In genomic region chr14:73122211-73122922, GRCm38 (mm10) we compare ENCODE assay signal across 16 mouse cellular contexts. TPM values are rescaled to one million over a fixed set of nuclear protein-coding genes. Genes with fewer than 3 reads are reported as not detected.
DNase-seq lines count a peak whose midpoint lies in the region; ATAC-seq and TF ChIP-seq lines count a peak whose summit lies in the region.
"Had no signal": no experiment of that assay in that cellular context is flagged by ENCODE, and none has a peak within 500 bp of the region (broad histone marks: within the 10 kb centered on the region; RNA-seq: fewer than 3 reads in every experiment).

No protein-coding gene starts in this region.

- no peak for DNase-seq in layer of hippocampus, adult 2 months (ENCODE audit: low spot score in 2 of 2)
- no peak for DNase-seq in layer of hippocampus, adult 9-10 months (ENCODE audit: low spot score)
- DNase-seq in 416B (ENCODE audit: low read depth) (peak; percentile 87), MEL-GATA-1-ER (ENCODE audit: extremely low read depth, low read depth) (peak; percentile 65)
- DNase-seq in left cerebral cortex, postnatal 36 days (ENCODE audit: low spot score in 2 of 2) = no peak
- DNase-seq in hindbrain, postnatal 0 days (ENCODE audit: low spot score) = no peak
- no peak for DNase-seq in kidney, postnatal 14 days
- DNase-seq: adrenal gland, postnatal 25 days; cerebellum, adult 11 months; embryo, embryonic 11 days; gastrocnemius, postnatal 10 days; retina, postnatal 1 day had no signal

- H3K27me3 ChIP-seq in megakaryocyte, embryonic 14.5 days (replicated peaks) = no peaks in the 10 kb centered on the region
- no peaks in the 10 kb centered on the region for H3K27me3 ChIP-seq in hindbrain, postnatal 0 days (ENCODE audit: insufficient read depth, low read length)
- H3K27me3 ChIP-seq: heart, embryonic 13.5 days; limb, embryonic 12.5 days had no signal

- H3K4me3 ChIP-seq in layer of hippocampus, adult 2 months = no peak overlapping the region
- peak overlapping the region; percentile 83 for H3K4me3 ChIP-seq in megakaryocyte, embryonic 14.5 days (replicated peaks)
- H3K4me3 ChIP-seq in hindbrain, postnatal 0 days (ENCODE audit: low read length) = no peak overlapping the region
- H3K4me3 ChIP-seq: heart, embryonic 13.5 days; limb, embryonic 12.5 days had no signal

- H3K4me2 ChIP-seq in hindbrain, postnatal 0 days (ENCODE audit: low read depth, low read length) = no peak overlapping the region
- H3K4me2 ChIP-seq: heart, embryonic 13.5 days; limb, embryonic 12.5 days had no signal

- H3K36me3 ChIP-seq in megakaryocyte, embryonic 14.5 days (replicated peaks; ENCODE audit: low read length) = no peaks in the 10 kb centered on the region
- H3K36me3 ChIP-seq in hindbrain, postnatal 0 days (ENCODE audit: insufficient read depth, low read length) = no peaks in the 10 kb centered on the region
- H3K36me3 ChIP-seq: heart, embryonic 13.5 days; limb, embryonic 12.5 days had no signal

- no peaks in the 10 kb centered on the region for H3K9me3 ChIP-seq in megakaryocyte, embryonic 14.5 days
- H3K9me3 ChIP-seq in hindbrain, postnatal 0 days (ENCODE audit: low read length) = no peaks in the 10 kb centered on the region
- H3K9me3 ChIP-seq: heart, embryonic 13.5 days; limb, embryonic 12.5 days had no signal

- no peak for ATAC-seq in hindbrain, postnatal 0 days
- ATAC-seq: hindbrain, embryonic 16.5 days had no signal

- intact Hi-C loops in left cerebral cortex, postnatal 36 days (cut with DNase I) = no loop called here

- no peak overlapping the region for H3K9ac ChIP-seq in hindbrain, postnatal 0 days (replicated peaks; ENCODE audit: low read length)
- H3K9ac ChIP-seq: heart, embryonic 13.5 days; limb, embryonic 12.5 days had no signal

- peaks cover 93% of the 10 kb centered on the region for H3K4me1 ChIP-seq in megakaryocyte, embryonic 14.5 days
- no peaks in the 10 kb centered on the region for H3K4me1 ChIP-seq in hindbrain, postnatal 0 days (ENCODE audit: insufficient read depth, low read length)

- 66% methylated on average over 4 of the region's 4 CpGs for WGBS in hindbrain, postnatal 0 days

- no peak for TF ChIP-seq CTCF in layer of hippocampus, adult 2 months (conservative IDR thresholded peaks at IDR 0.05)
- no peak for TF ChIP-seq CTCF in hindbrain, postnatal 0 days (IDR thresholded peaks at IDR 0.05; ENCODE audit: low read depth)

- H3K27ac ChIP-seq in layer of hippocampus, adult 2 months = peak overlapping the region; percentile 28; the same call in 1 of the 2 replicates
- no peak overlapping the region for H3K27ac ChIP-seq in hindbrain, postnatal 0 days

RNA-seq across cellular contexts. Expression of gene Rcbtb2, which starts 0.5 kb away (rescaled TPM):
- total RNA-seq in layer of hippocampus, adult 2 months (2021) = 10 to 100 TPM; 29.0 to 34.8 TPM
- 12.2 and 27.1 TPM in 2 replicates for polyA plus RNA-seq in megakaryocyte, embryonic 14.5 days (2012; ENCODE audit: insufficient read depth, low replicate concordance)
- 10 to 100 TPM; 18.4 to 22.9 TPM for total RNA-seq in left cerebral cortex, postnatal 36 days (2021)
- total RNA-seq in hindbrain, postnatal 0 days (2014; rRNA removed) = 40.2 and 64.9 TPM in 2 replicates
- polyA plus RNA-seq in hindbrain, postnatal 0 days (2015; fragmentation: Nextera tagmentation; extraction: Ambion mirVana) = 58.3 and 64.1 TPM in 2 replicates

Comparison
In these comparisons a context has a peak if more than half of its experiments do, and no peak if none do; other contexts are left out.
1. DNase-seq: peak in 416B (single experiment) and MEL-GATA-1-ER (single experiment); none in layer of hippocampus, adult 2 months (0 of 2), layer of hippocampus, adult 9-10 months (single experiment), left cerebral cortex, postnatal 36 days (0 of 2), hindbrain, postnatal 0 days (single experiment) and kidney, postnatal 14 days (single experiment).